Mouse (Mus musculus) cerebellum, adult 2 months (tissue): ENCODE data around the gene Entpd5.

Source experiments
- CTCF ChIP-seq: fragments of 200-500 bp; IDR thresholded peaks from 2 replicates; pipeline ENCODE4 v1.5.1; 2011; ENCODE audit warnings: low read depth, mild to moderate bottlenecking, control low read depth, low read length, moderate library complexity, borderline replicate concordance; ENCODE audit not compliant: insufficient read depth
- POLR2A ChIP-seq: fragments of 200-500 bp; IDR thresholded peaks from 2 replicates; pipeline ENCODE4 v1.6.1; 2011; ENCODE audit warnings: low read length, control low read depth, borderline replicate concordance; ENCODE audit not compliant: insufficient read depth

DNA sequence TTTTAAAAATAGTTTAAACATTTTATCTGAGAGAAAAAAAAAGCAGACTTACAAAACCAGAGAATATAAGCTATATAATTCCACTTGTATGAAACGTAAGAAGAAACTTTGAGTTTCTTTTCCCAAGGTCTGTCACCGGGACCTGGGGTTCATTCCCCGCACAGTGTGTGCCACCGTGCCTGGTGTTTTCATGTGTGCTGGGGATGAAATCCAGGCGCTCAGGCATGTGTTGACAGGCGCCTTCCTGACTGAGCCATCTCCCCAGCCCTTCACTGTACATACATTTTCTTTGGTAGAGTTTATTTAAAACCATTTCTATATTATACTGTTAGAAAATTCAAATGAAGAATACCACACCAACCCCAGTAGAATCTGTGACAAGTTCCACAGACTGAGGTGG, 18.5 kb downstream of the Entpd5 start:
- TF ChIP-seq CTCF (no peak), POLR2A (no peak)
